Mouse (Mus musculus) forebrain, embryonic 14.5 days (tissue): ENCODE measurements around the gene Dpy19l1. TPM values are rescaled to one million over a fixed set of nuclear protein-coding genes. Genes with fewer than 3 reads are reported as not detected.

ENCODE experiments used
- ATAC-seq: fragments of 200-750 bp; cut with Nextera tagmentation; 2 replicates; pipeline ENCODE4 v1.8.0; 2017; ENCODE audit warnings: mild to moderate bottlenecking, moderate library complexity
- DNase-seq: peaks from one replicate; pipeline ENCODE4 v3.0.0-alpha.2; 2015; ENCODE audit warnings: low spot score
- H3K27ac ChIP-seq: fragments of 300-500 bp; sonication (generic); 2 replicates; pipeline ENCODE4 v1.5.1; 2014; ENCODE audit warnings: low read depth, mild to moderate bottlenecking, control low read depth, low read length, moderate library complexity
- H3K27me3 ChIP-seq: fragments of 300-500 bp; sonication (generic); replicated peaks from 2 replicates; pipeline ENCODE4 v1.6.1; 2014; ENCODE audit warnings: low read length, control low read depth, mixed read lengths; ENCODE audit not compliant: control insufficient read depth, insufficient read depth
- H3K36me3 ChIP-seq: fragments of 300-500 bp; sonication (generic); 2 replicates; pipeline ENCODE4 v1.6.1; 2014; ENCODE audit warnings: low read length, control low read depth; ENCODE audit not compliant: control insufficient read depth, insufficient read depth
- H3K4me1 ChIP-seq: fragments of 300-500 bp; sonication (generic); 2 replicates; pipeline ENCODE4 v1.6.1; 2014; ENCODE audit warnings: antibody characterized with exemption, low read length, control low read depth; ENCODE audit not compliant: control insufficient read depth, insufficient read depth
- H3K4me2 ChIP-seq: fragments of 300-500 bp; sonication (generic); 2 replicates; pipeline ENCODE4 v1.6.1; 2014; ENCODE audit warnings: mild to moderate bottlenecking, control low read depth, low read length
- H3K4me3 ChIP-seq: fragments of 300-500 bp; sonication (generic); 2 replicates; pipeline ENCODE4 v1.5.1; 2014; ENCODE audit warnings: low read depth, low read length, control low read depth
- H3K9ac ChIP-seq: fragments of 300-500 bp; sonication (generic); 2 replicates; pipeline ENCODE4 v1.6.1; 2014; ENCODE audit warnings: mild to moderate bottlenecking, low read length, control low read depth, moderate library complexity
- H3K9me3 ChIP-seq: fragments of 300-500 bp; sonication (generic); replicated peaks from 2 replicates; pipeline ENCODE4 v1.6.1; 2016; ENCODE audit warnings: low read length, control low read depth, mixed read lengths; ENCODE audit not compliant: control insufficient read depth
- WGBS: fragments of 180-500 bp; shearing (Covaris S2); extraction: QIAGEN DNeasy Blood & Tissue Kit; methylation state at CpG from one replicate; pipeline ENCODE4 v1.1.7; 2014; 5-methylcytosine and 5-hydroxymethylcytosine counted together
- polyA plus RNA-seq: library from polyadenylated mRNA; unstranded; fragments of >200 nt; fragmentation: Nextera tagmentation; extraction: Ambion mirVana; gene quantifications from 2 replicates; pipeline ENCODE4 v1.2.1, GENCODE M21; 2014

The Dpy19l1 gene
- polyA plus RNA-seq = 30.4 and 31.2 TPM in 2 replicates

GRCm38 (mm10) chr9:24503067-24503857 is at the start of gene Dpy19l1:
Gene Dpy19l1, minus strand, starts transcription at chr9:24503140.
- Histone ChIP-seq H3K27me3 (no peaks in the 10 kb centered on the region), H3K4me2 (peak within 1 kb of the TSS; percentile 58), H3K4me3 (peak within 1 kb of the TSS; percentile 73), H3K9ac (peak within 1 kb of the TSS; percentile 88), H3K4me1 (peaks cover 18% of the 10 kb centered on the region), H3K9me3 (no peaks in the 10 kb centered on the region), H3K27ac (peak within 1 kb of the TSS; percentile 93), H3K36me3 (no peaks in the 10 kb centered on the region)
- ATAC-seq (peak; percentile 97), DNase-seq (peak; percentile 93)
- under 1% methylated on average over 75 of the region's 99 CpGs for WGBS

GRCm38 (mm10) chr9:24538159-24538558 is 35.2 kb upstream of the Dpy19l1 start:
- Histone ChIP-seq H3K4me3 (no peak overlapping the region), H3K9me3 (no peaks in the 10 kb centered on the region), H3K36me3 (no peaks in the 10 kb centered on the region), H3K27ac (no peak overlapping the region), H3K9ac (no peak overlapping the region), H3K27me3 (no peaks in the 10 kb centered on the region), H3K4me1 (no peaks in the 10 kb centered on the region), H3K4me2 (no peak overlapping the region)
- WGBS = 51% methylated on average over 2 of the region's 2 CpGs
- ATAC-seq (no peak), DNase-seq (peak; percentile 52)

GRCm38 (mm10) chr9:24516575-24517139 is 13.7 kb upstream of the Dpy19l1 start:
- H3K4me2 ChIP-seq = no peak overlapping the region
- no peaks in the 10 kb centered on the region for H3K36me3 ChIP-seq
- no peaks in the 10 kb centered on the region for H3K9me3 ChIP-seq
- H3K27me3 ChIP-seq = no peaks in the 10 kb centered on the region
- H3K4me3 ChIP-seq = no peak overlapping the region
- DNase-seq = peak; percentile 87
- H3K4me1 ChIP-seq = no peaks in the 10 kb centered on the region
- peak; percentile 91 for ATAC-seq
- H3K9ac ChIP-seq = no peak overlapping the region
- WGBS = 59% methylated on average over 10 of the region's 10 CpGs
- no peak overlapping the region for H3K27ac ChIP-seq

DNA sequence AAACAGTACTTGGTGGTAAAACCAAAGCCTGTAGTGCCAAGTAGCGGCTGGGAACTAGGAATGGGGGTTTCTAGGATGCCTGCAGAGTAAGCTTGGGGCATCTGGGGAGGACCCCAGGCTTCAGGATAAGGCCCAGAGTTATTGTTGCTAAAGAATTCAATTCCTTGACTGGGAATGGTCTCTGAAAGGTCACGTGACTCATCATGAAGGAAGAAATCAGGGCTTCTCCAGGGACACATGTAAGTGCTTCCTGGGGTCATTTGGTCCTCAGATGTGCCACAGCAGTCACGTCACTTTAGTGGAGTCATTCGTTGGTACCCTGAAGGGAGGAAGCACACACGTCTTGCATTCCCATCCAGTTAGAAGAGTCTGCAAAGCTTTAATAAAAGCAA is 11.1 kb upstream of the Dpy19l1 start:
- DNase-seq (no peak), ATAC-seq (no peak)
- WGBS = 88% methylated on average over 5 of the region's 5 CpGs
- Histone ChIP-seq H3K27me3 (no peaks in the 10 kb centered on the region), H3K9me3 (no peaks in the 10 kb centered on the region), H3K36me3 (no peaks in the 10 kb centered on the region), H3K27ac (no peak overlapping the region), H3K9ac (no peak overlapping the region), H3K4me3 (no peak overlapping the region), H3K4me2 (no peak overlapping the region), H3K4me1 (no peaks in the 10 kb centered on the region)

- Histone ChIP-seq H3K9me3 (no peaks in the 10 kb centered on the region), H3K4me2 (no peak overlapping the region), H3K4me3 (no peak overlapping the region), H3K4me1 (no peaks in the 10 kb centered on the region), H3K27me3 (no peaks in the 10 kb centered on the region), H3K9ac (no peak overlapping the region), H3K36me3 (no peaks in the 10 kb centered on the region), H3K27ac (no peak overlapping the region)
- no peak for DNase-seq
- 74% methylated on average over 9 of the region's 9 CpGs for WGBS
- no peak for ATAC-seq
Measured at GRCm38 (mm10) chr9:24513290-24514077, 10.5 kb upstream of the Dpy19l1 start.

DNA sequence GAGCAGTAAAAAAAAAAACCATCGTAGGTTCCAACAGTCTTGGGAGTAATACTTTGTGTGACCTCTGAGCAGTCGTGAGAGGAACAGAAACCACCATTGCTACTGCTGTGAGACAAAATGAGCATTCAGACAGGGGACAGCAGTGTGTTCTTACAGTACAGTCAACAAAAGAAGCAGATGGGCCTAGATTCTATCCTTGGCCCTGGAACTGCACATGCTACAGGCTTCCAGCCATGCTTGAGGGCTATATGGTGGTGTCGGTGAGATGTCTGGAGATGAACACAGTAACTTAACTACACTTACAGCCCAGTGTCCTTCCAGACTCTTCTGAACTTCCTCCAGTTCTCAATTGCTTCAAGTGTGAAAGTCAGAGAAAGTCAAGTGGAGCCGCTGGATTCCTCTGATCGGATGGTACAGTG is 9.2 kb upstream of the Dpy19l1 start:
- WGBS = 94% methylated on average over 5 of the region's 5 CpGs
- no peaks in the 10 kb centered on the region for H3K36me3 ChIP-seq
- H3K9me3 ChIP-seq = no peaks in the 10 kb centered on the region
- DNase-seq (no peak), ATAC-seq (no peak)
- H3K27me3 ChIP-seq = no peaks in the 10 kb centered on the region
- H3K4me2 ChIP-seq = no peak overlapping the region
- H3K4me1 ChIP-seq = no peaks in the 10 kb centered on the region
- H3K4me3 ChIP-seq = no peak overlapping the region
- H3K9ac ChIP-seq = no peak overlapping the region
- no peak overlapping the region for H3K27ac ChIP-seq

GRCm38 (mm10) chr9:24511371-24512120 is 8.6 kb upstream of the Dpy19l1 start:
- DNase-seq (no peak), ATAC-seq (no peak)
- H3K4me1 ChIP-seq = no peaks in the 10 kb centered on the region
- H3K9ac ChIP-seq = no peak overlapping the region
- 89% methylated on average over 4 of the region's 4 CpGs for WGBS
- H3K27ac ChIP-seq = no peak overlapping the region
- no peak overlapping the region for H3K4me3 ChIP-seq
- no peaks in the 10 kb centered on the region for H3K27me3 ChIP-seq
- H3K9me3 ChIP-seq = no peaks in the 10 kb centered on the region
- no peak overlapping the region for H3K4me2 ChIP-seq
- H3K36me3 ChIP-seq = no peaks in the 10 kb centered on the region

DNA sequence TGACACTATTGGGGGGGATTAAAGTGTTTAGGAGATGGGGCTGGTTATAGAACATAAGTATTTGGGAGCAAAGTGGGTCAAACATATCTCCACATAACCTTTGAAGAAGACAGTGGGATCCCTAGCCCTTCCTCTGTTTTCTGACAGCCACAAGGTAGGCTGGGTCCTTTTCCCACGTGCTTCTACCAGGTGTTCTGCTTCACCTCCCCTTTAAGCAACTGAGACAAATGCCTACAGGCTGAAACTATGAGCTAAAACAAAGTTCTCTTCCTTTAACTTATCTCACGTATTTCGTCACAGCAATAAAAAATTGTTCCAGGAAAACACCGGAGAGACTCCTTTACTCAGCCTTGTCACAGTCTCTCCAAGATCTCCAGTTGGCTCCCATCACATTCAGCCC is 5.9 kb upstream of the Dpy19l1 start:
- DNase-seq (no peak), ATAC-seq (no peak)
- H3K27ac ChIP-seq = no peak overlapping the region
- no peaks in the 10 kb centered on the region for H3K4me1 ChIP-seq
- no peak overlapping the region for H3K4me2 ChIP-seq
- WGBS = 89% methylated on average over 4 of the region's 4 CpGs
- H3K9ac ChIP-seq = no peak overlapping the region
- H3K36me3 ChIP-seq = no peaks in the 10 kb centered on the region
- H3K27me3 ChIP-seq = no peaks in the 10 kb centered on the region
- H3K4me3 ChIP-seq = no peak overlapping the region
- H3K9me3 ChIP-seq = no peaks in the 10 kb centered on the region
